Mouse (Mus musculus) brain, embryonic 14.5 days (tissue): ENCODE data around the gene Taar5.

ENCODE experiments used
- CTCF ChIP-seq: fragments of 200-500 bp; IDR thresholded peaks from 2 replicates; pipeline ENCODE4 v1.5.1; 2012; ENCODE audit warnings: inconsistent platforms, mild to moderate bottlenecking, moderate library complexity, borderline replicate concordance; ENCODE audit not compliant: insufficient read depth, insufficient read length; ENCODE audit errors: extremely low read depth
- POLR2A ChIP-seq: fragments of 200-500 bp; IDR thresholded peaks from 2 replicates; pipeline ENCODE4 v1.6.1; 2012; ENCODE audit warnings: mild to moderate bottlenecking, inconsistent platforms, borderline replicate concordance; ENCODE audit not compliant: poor library complexity, insufficient read depth, insufficient read length, severe bottlenecking; ENCODE audit errors: extremely low read depth

- TF ChIP-seq CTCF (no peak), POLR2A (no peak)
Observed at GRCm38 (mm10) chr10:24008143-24008542, 37.6 kb downstream of the Taar5 start.
